Mouse (Mus musculus) lung, adult 2 months (tissue): ENCODE data around the gene Gng10. TPM values are rescaled to one million over a fixed set of nuclear protein-coding genes. Genes with fewer than 3 reads are reported as not detected.
A peak's percentile ranks its signal among the peaks of the same experiment; 100 is the strongest.

Experiments used
- DNase-seq: peaks from one replicate; pipeline ENCODE4 v3.0.0; 2022
- H3K4me1 ChIP-seq: fragments of 200-500 bp; 2 replicates; pipeline ENCODE4 v1.6.1; 2011; ENCODE audit warnings: low read length; ENCODE audit not compliant: control insufficient read depth, insufficient read depth
- H3K4me3 ChIP-seq: fragments of 200-500 bp; replicated peaks from 2 replicates; pipeline ENCODE3; 2011; ENCODE audit warnings: low read depth, mild to moderate bottlenecking, control low read depth, low read length; ENCODE audit errors: extremely low read depth
- CTCF ChIP-seq: fragments of 200-500 bp; IDR thresholded peaks from 2 replicates; pipeline ENCODE4 v1.5.1; 2011; ENCODE audit warnings: mild to moderate bottlenecking, low read length, control low read depth; ENCODE audit not compliant: insufficient read depth
- POLR2A ChIP-seq: fragments of 200-500 bp; IDR thresholded peaks from 2 replicates; pipeline ENCODE4 v1.6.1; 2011; ENCODE audit warnings: low read depth, mild to moderate bottlenecking, control low read depth, low read length, borderline replicate concordance; ENCODE audit errors: extremely low read depth
- WGBS: fragments of 180-500 bp; shearing (Covaris S2); methylation state at CpG from one replicate; pipeline ENCODE4 v1.1.7; 2018; 5-methylcytosine and 5-hydroxymethylcytosine counted together
- polyA plus RNA-seq: library from polyadenylated mRNA; depleted of rRNA; stranded (reverse); fragments of >200 nt; gene quantifications from 2 replicates; pipeline ENCODE4 v1.2.3, GENCODE M21; 2012

Gene Gng10
- polyA plus RNA-seq, 1 experiment: 16.9 TPM

DNA sequence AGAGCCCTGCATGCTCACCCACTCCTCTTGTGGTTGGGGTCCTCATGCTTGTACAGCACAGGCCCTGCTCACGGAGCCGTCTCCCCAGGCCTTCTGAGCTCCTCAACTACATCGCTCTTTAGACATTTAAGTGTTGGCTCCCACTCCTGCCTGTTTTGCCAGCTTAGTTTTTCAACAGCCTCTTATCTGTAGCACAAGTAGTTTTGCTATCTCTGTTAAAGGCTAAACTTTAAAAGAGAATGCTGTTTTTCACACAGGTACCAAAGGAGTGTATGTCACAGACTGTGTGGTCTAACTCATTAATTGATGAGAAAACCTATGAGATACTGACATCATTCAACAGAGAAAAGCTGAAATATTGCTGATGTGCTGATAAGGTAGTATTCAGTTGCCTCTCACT, 23.4 kb upstream of the Gng10 start:
- no peak for DNase-seq
- Histone ChIP-seq H3K4me3 (no peak overlapping the region), H3K4me1 (peaks cover under 1% of the 10 kb centered on the region)
- WGBS: 54% methylated on average over 3 of the region's 3 CpGs
- TF ChIP-seq POLR2A (no peak), CTCF (no peak)

DNA sequence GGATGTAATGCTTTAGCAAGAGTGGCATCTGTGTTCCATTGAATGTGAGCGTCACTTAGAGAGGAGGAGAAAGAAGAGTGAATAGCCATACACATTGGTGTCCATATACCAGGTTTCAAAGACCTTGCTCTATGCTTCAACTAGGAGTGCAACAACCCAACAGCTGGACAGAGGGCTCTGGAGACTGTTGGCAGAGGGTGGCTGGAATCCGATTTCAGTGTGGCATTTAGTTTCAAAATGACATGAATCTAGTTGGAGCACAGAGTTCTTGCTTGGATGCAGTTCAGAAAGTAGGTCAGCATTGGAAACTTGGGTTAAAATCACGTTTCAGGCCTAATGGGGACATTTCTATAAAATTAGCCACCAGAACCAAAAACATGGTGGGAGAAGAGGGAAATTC, 19.7 kb upstream of the Gng10 start:
- Histone ChIP-seq H3K4me3 (no peak overlapping the region), H3K4me1 (no peaks in the 10 kb centered on the region; the same call in none of the 2 replicates)
- DNase-seq: no peak
- WGBS: 79% methylated on average over 3 of the region's 3 CpGs
- no peak for TF ChIP-seq POLR2A

- H3K4me3 ChIP-seq: no peak overlapping the region
- H3K4me1 ChIP-seq: no peaks in the 10 kb centered on the region
- no peak for DNase-seq
- 91% methylated on average over 2 of the region's 2 CpGs for WGBS
- TF ChIP-seq POLR2A: no peak
- TF ChIP-seq CTCF: no peak
Measured at GRCm38 (mm10) chr4:59016922-59017321, 18.0 kb upstream of the Gng10 start.

- DNase-seq: no peak
- Histone ChIP-seq H3K4me1 (peaks cover 3% of the 10 kb centered on the region; the same call in 1 of the 2 replicates), H3K4me3 (no peak overlapping the region)
- WGBS: 74% methylated on average over 10 of the region's 10 CpGs
- TF ChIP-seq POLR2A (no peak), CTCF (no peak)
Measured at GRCm38 (mm10) chr4:59034325-59034917, 467 bp upstream of the Gng10 start.

DNA sequence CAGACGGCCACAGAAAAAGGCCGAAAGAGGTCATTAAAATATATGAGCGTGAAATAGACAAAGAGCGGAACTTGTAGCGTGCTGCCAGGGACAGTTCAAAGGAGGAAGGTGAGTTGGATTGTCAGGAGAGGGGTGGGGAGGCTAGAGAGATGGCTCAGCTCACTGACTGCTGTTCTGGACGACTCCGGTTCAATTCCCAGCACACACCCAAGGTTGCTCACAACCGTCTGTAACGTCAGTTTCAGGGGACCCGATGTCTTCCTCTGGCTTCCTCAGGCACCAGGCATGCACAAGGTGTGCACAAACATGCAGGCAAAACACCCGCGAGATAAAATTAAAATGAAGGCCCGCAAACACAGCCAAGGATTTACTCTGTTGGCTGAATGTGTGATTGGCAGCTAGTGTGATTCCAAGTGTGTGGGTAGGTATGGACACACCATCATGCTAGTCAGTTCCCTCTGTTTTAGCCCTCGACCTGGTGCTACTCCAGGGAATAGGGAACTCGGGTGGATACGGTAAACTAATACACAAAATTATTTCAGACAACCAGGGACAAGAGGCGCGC, 980 bp downstream of the Gng10 start:
- TF ChIP-seq POLR2A: no peak
- no peak for TF ChIP-seq CTCF
- 68% methylated on average over 18 of the region's 18 CpGs for whole genome bisulfite sequencing
- DNase-seq: no peak

DNA sequence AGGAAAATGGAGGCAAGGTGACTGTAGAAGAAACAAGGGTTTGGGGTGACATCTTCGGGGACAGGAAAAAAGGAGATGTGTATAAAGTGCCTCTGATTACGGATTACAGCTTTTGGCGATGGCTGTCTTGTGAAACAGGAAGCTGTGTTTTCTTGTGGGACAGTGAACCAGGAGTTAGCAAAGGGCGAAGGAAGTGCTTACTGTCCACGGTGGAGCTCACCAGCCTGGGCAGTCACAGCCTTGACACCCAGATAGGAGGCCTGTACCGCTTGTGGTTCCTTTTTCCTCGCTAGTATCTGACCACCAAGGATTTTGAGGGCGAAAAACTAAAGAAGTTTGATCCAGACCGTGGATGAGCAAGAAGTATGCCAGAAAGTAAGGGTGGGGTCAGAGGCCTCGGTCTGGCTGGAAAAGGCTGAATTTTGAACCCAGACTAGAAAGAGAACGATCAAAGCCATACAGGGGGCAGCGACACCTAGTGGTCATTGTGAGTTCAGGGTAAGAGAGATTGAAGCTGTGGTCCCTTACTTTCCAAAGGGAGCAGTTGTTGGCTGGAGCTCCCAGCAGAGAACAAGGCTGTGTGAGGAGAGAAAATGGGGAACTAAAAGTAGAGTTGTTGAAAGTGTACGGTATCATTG, 1.7 kb downstream of the Gng10 start:
- TF ChIP-seq CTCF (peak; percentile 40), POLR2A (no peak)
- Histone ChIP-seq H3K4me1 (peaks cover 3% of the 10 kb centered on the region; the same call in 1 of the 2 replicates), H3K4me3 (no peak overlapping the region)
- peak; percentile 73 for DNase-seq
- WGBS: 43% methylated on average over 13 of the region's 13 CpGs

More for the DNA sequence above, 980 bp downstream of the Gng10 start:
- peaks cover 3% of the 10 kb centered on the region; the same call in 1 of the 2 replicates for H3K4me1 ChIP-seq
- H3K4me3 ChIP-seq: peak overlapping the region; percentile 32

- TF ChIP-seq CTCF (no peak), POLR2A (no peak)
Measured at GRCm38 (mm10) chr4:59037525-59037924, 2.6 kb downstream of the Gng10 start.

DNA sequence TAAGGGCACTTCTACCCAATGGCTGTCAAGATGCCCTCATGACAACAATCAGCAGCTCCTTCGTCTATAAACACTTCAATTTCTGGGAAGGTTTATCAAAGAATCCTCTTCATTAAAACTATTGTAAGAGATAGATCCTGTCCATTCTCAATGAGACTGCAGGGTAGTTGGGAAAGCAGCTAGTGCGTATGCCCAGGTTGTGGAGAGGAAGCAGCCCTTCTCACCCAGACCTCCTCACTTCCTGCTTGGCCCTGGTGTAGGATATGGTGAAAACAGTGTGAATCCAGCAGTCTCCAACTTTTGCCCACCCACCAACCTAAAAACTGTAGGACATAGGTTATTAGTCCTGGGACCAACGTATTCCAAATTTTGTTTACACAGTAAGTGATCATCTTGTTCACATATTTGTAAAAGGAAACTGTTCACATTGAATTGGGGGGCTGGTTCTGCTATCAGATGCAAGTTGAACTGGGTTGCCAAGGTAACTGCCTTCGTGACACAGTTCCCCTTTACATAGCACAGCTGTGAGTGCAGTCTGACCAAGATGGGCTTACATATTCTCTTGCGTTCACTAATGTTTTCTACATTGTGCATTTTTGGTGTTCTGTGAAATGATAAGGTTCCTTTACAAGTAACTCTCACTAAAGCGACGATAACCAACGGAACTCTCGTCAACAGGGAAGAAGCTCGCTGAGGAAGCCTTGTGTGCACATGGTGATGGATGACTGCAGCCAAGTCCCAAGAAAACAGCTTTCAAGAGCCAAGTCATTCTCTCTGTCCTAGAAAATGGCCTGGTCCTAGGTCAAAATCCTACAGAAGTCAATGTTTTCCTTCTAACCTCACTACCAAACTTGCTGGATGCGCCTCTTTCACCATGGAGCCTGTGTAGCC, 5.8 kb downstream of the Gng10 start:
- no peak for DNase-seq
- Histone ChIP-seq H3K4me3 (no peak overlapping the region), H3K4me1 (peaks cover 2% of the 10 kb centered on the region; the same call in 1 of the 2 replicates)
- no peak for TF ChIP-seq CTCF
- no peak for TF ChIP-seq POLR2A
- WGBS: 79% methylated on average over 11 of the region's 11 CpGs

More at GRCm38 (mm10) chr4:59037525-59037924, 2.6 kb downstream of the Gng10 start:
- H3K4me1 ChIP-seq: peaks cover 3% of the 10 kb centered on the region; the same call in 1 of the 2 replicates
- no peak overlapping the region for H3K4me3 ChIP-seq
- WGBS: 78% methylated on average over 3 of the region's 3 CpGs
- no peak for DNase-seq

DNA sequence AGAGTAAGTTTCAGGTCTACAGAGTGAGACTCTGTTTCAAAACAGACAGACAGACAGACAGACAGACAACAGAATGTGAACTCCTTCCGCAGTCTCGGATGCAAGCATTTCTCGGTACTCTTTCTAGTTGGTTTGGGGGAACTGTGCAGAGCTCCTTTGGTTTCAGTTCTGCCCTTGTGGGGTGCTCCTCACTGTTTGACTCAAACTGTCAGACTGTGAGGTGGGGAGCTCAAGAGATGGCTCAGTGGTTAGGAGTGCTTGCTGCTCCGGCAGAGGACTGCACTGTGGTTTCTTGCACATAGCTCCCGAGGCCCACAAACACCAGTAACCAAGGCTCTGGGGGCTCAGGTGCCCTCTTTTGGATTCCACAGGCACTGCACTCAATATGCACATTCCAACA, 8.2 kb downstream of the Gng10 start:
- 96% methylated on average over 5 of the region's 5 CpGs for WGBS
- Histone ChIP-seq H3K4me1 (no peaks in the 10 kb centered on the region), H3K4me3 (no peak overlapping the region)
- no peak for DNase-seq
- TF ChIP-seq CTCF (no peak), POLR2A (no peak)
